Mouse (Mus musculus) liver, adult 2 months (tissue): ENCODE results near the gene Rasgrf2.

ENCODE experiments used
- CTCF ChIP-seq: fragments of 200-500 bp; IDR thresholded peaks from 2 replicates; pipeline ENCODE4 v1.5.1; 2011; ENCODE audit warnings: low read depth, low read length, control low read depth
- POLR2A ChIP-seq: fragments of 200-500 bp; IDR thresholded peaks from 2 replicates; pipeline ENCODE4 v1.6.1; 2011; ENCODE audit warnings: low read length, control low read depth; ENCODE audit not compliant: insufficient read depth; ENCODE audit errors: extremely low read depth

DNA sequence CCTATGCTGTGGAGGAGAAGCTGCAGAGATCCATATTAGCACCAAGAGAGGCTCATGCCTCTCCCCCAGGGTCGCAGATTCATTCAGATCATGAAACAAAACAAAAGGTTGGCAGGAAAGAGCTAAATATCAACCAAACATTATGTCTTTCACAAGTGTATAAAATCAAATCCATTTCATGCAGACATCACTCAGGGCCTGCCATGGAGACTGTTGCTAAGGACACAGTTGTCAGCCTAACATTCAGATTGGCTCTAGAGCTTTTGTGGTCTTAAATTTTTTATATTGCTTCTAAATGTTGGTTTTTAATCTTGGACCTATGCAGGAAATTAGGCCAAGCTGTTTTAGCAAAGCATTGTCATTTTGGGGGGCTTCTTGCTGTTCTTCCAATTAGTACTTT is 262.9 kb downstream of the Rasgrf2 start:
- no peak for TF ChIP-seq CTCF
- no peak for TF ChIP-seq POLR2A
